Mouse (Mus musculus): Measurements from ENCODE around the gene Slc28a2. TPM values are rescaled to one million over a fixed set of nuclear protein-coding genes. Genes with fewer than 3 reads are reported as not detected.

The Slc28a2 gene
- 0.09 TPM in 1 of 2 replicates, not detected in the other for polyA plus RNA-seq (2021; fragmentation: Nextera tagmentation)
- long read RNA-seq, experiment 1, result 0 reads
- long read RNA-seq, experiment 2, result 0 reads

GRCm38 (mm10) chr2:122426200-122426599 lies at the start of gene Slc28a2:
Slc28a2 (plus strand) TSS chr2:122426477.

GRCm38 (mm10) chr2:122484641-122485040 lies 58.4 kb downstream of the Slc28a2 start, which contains the start of gene Gm14085:
Gm14085 (plus strand) TSS chr2:122484941.

Other genes with a start within 250 kb of the Slc28a2 start
- gene Patl2, start 240.3 kb upstream of the Slc28a2 start, polyA plus RNA-seq (2021; fragmentation: Nextera tagmentation), result 0.09 and 0.13 TPM in 2 replicates
- not detected in 2 replicates for gene Terb2, start 240.2 kb upstream of the Slc28a2 start, polyA plus RNA-seq (2021; fragmentation: Nextera tagmentation)
- gene Sord, start 191.7 kb upstream of the Slc28a2 start, polyA plus RNA-seq (2021; fragmentation: Nextera tagmentation), result 15.7 and 17.1 TPM in 2 replicates
- gene Duox2, start 128.0 kb upstream of the Slc28a2 start, polyA plus RNA-seq (2021; fragmentation: Nextera tagmentation), result not detected in 2 replicates
- gene Duoxa2, start 127.6 kb upstream of the Slc28a2 start, polyA plus RNA-seq (2021; fragmentation: Nextera tagmentation), result not detected in 2 replicates
- 0.08 and 0.20 TPM in 2 replicates for gene Duoxa1, start 112.7 kb upstream of the Slc28a2 start, polyA plus RNA-seq (2021; fragmentation: Nextera tagmentation)
- not detected in 2 replicates for gene Duox1, start 110.8 kb upstream of the Slc28a2 start, polyA plus RNA-seq (2021; fragmentation: Nextera tagmentation)
- 4.6 and 7.6 TPM in 2 replicates for gene Shf, start 57.3 kb upstream of the Slc28a2 start, polyA plus RNA-seq (2021; fragmentation: Nextera tagmentation)
- not detected in 2 replicates for gene Gm14085, start 58.5 kb downstream of the Slc28a2 start, polyA plus RNA-seq (2021; fragmentation: Nextera tagmentation)
- 158 and 195 TPM in 2 replicates for gene Gatm, start 184.8 kb downstream of the Slc28a2 start, polyA plus RNA-seq (2021; fragmentation: Nextera tagmentation)
- 1.6 and 2.2 TPM in 2 replicates for gene AA467197, start 210.5 kb downstream of the Slc28a2 start, polyA plus RNA-seq (2021; fragmentation: Nextera tagmentation)